Mouse (Mus musculus) heart, postnatal 25 days (tissue): Measurements from ENCODE around the gene Gm20521. TPM values are rescaled to one million over a fixed set of nuclear protein-coding genes. Genes with fewer than 3 reads are reported as not detected.
A peak's percentile ranks its signal among the peaks of the same experiment; 100 is the strongest.

Experiments used
- DNase-seq: peaks from one replicate; pipeline ENCODE4 v3.0.0; 2022; ENCODE audit warnings: low spot score
- intact Hi-C: fragments of 180-260 bp; cut with DNase I; formaldehyde crosslinking; loops from one replicate; pipeline ENCODE4 v1.15.1; 2025
- total RNA-seq, 2 experiments: library from RNA; stranded (reverse); gene quantifications; 2 replicates each; pipeline ENCODE4 v1.2.3; 2021

Gene Gm20521
- total RNA-seq, 2 experiments from 2014 or later: 4.5 to 6.8 TPM

- DNase-seq: no peak
- intact Hi-C loops: no loop called here
These were observed 2.1 kb downstream of the Gm20521 start for GRCm38 (mm10) chr14:54885309-54885708.

GRCm38 (mm10) chr14:54892200-54892599 is 9.0 kb downstream of the Gm20521 start, which contains the start of gene Pabpn1:
Pabpn1 (plus strand) TSS chr14:54892500.
- intact Hi-C loops: no loop called here
- no peak for DNase-seq

DNA sequence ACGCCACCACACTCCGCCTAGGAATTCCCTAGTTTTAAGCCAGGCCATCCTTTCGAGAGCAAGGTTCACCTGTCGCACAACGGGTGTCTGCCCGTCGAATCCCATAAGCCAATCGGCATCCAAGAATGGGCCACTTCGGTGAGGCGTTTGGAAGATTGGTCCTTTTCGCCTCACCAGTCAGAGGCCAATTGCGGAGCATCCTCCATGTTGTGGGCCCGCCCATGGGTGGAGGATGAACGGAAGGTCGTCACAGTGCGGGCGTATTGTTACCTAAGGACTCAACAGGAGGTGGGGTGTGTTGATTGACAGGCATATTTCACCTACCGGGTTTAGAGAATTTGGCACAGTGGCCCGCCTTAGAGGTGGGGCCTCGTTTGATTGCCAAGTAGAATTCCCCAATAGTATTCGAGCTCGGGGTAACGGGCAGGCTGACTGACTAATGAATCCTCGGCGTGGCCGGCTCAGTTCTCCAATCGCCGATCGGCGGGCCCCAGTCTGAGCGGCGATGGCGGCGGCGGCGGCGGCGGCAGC is 10.5 kb downstream of the Gm20521 start:
- DNase-seq: peak; percentile 99
- intact Hi-C loops: no loop called here

GRCm38 (mm10) chr14:54894296-54895151 is 11.3 kb downstream of the Gm20521 start:
- DNase-seq: peak; percentile 62
- intact Hi-C loops: no loop called here

GRCm38 (mm10) chr14:54897445-54897844 is 14.2 kb downstream of the Gm20521 start:
- intact Hi-C loops: no loop called here
- no peak for DNase-seq

GRCm38 (mm10) chr14:54900383-54900782 is 17.1 kb downstream of the Gm20521 start:
- DNase-seq: no peak
- intact Hi-C loops: loop anchor here (1.0 to 5.0 kb wide), 3 partner anchors 39 to 197 kb away; partner anchors contain the start of gene Ngdn

- no peak for DNase-seq
- intact Hi-C loops: loop anchor here (5.0 kb wide), 1 partner anchor 194 kb away; no protein-coding TSS in a partner anchor
These were observed 20.4 kb downstream of the Gm20521 start for GRCm38 (mm10) chr14:54903641-54904040.

- DNase-seq: no peak
- intact Hi-C loops: no loop called here
These were observed 25.4 kb downstream of the Gm20521 start for GRCm38 (mm10) chr14:54908682-54909081.

DNA sequence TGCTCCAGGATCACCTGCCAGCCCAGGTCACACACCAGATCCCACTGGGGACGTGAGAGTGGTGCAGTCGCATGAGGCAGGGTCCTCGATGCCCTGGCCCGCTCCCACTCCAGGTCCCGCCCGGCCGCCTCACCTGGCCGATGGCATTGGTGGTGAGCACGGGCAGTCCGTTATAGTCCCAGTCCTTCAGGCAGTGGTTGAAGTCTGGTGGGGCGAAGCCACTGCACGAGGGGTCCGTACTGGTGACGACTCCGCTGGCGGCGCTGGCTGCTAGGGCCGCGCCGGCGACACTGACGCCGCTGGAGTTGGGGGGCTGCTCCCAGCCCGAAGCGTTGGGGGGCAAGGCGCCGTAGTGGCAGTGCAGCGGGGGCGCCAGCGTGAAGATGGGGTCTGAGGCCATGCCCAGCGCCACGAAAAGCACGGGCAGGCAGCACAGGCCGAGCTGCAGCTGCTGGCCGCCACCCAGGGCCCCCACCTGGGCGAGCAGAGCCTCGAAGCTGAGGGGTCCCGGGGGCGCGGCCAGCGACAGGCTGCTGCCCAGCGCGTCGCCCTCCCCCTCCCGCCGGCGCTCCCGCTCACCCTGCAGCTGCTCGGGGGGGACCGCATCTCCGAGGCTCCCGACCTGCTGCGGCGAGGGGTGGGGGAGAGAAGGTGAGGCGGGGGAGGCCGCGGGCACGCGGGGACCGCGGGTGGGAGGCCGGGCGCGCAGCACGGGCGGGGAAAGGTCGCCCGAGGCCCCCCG is 29.0 kb downstream of the Gm20521 start:
- no peak for DNase-seq
- intact Hi-C loops: no loop called here

DNA sequence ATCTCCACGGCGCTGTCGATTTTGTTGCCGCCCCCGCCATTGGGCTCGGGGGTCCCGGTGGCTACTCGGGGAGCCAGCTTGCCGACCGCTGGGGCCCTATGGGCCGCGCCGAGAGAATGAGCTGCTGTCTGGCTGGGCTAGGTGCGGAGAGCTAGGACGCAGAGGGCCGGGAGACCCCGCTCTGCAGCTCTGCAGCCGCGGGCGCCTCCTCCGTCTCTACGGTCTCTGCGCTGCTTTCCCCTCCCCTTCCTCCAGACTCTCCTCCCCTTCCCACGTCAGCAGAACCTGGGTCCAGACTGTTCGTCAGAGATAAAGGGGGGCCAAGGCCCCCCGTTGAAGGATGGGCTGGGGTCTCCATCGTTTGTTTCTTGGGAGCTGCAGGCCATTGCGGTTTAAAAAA is 29.6 kb downstream of the Gm20521 start, which contains the start of gene Slc22a17:
Gene Slc22a17, minus strand, starts transcription at position 247 of the 400 bp plus-strand sequence.
- intact Hi-C loops: no loop called here
- DNase-seq: no peak

- intact Hi-C loops: no loop called here
- DNase-seq: no peak
These were observed 30.1 kb downstream of the Gm20521 start for GRCm38 (mm10) chr14:54913343-54913742.

DNA sequence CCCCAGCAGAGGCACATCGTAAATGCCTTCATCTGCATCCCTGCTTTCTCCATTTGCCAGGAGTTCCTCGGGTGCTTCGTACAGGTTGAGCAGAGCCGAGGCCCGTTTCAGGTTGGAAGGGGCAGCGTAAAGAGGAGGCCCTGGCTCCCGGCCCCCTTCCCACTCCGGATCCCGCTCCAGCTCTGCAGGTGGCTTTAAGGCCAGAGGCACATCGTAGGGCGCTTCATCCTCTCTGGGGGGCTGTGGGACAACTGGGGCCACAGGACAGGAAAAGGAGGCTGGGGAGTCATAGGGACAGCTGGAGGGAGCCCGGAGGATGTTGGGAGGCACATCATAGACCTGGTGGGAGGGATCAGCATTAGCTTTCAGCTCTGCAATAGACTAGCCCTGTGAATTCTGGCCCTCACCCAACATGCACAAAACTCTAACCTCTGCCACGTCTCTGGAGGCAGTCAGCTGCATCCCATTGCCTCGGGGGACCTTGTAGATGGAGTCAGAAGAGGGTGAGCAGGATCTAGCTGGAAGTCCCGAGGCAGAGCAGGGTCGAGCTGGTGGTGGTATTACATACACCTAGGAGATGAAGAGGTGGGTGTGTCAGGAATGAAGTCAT is 36.9 kb downstream of the Gm20521 start:
- no peak for DNase-seq
- intact Hi-C loops: no loop called here

DNA sequence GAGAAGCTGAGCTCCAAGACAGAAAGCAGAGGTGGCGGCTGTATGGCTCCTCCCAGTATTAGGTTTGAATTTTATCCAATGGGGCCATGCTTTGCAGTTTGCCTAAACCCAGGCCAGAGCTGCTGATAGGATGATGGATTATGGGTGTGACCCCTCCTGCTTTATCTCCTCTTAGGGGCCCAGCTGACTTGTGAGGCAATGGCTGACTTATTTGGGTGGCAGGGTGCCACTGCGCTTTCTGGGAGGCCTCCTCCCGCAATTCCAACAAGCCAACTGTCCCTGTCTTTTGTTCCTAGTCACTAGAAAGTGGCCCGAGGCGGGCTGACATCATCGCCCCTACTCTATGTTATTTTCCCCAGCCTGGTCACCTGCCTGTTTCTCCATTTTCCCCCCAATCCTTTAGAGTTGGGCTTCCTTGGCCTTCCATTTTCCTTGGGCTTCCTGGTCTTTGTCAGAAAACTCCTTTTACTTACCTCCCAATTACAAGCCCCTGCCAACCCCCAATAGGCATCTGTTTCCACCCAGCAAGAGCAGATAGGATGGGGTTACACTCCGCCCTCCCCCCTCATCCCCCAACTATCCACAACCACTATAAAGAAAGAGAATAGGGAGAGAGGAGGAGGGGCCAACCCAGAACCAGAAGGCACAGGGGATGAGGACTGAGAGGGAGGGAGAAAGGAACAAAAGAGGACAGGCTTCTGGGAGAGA is 41.6 kb downstream of the Gm20521 start:
- intact Hi-C loops: no loop called here
- DNase-seq: peak; percentile 76

GRCm38 (mm10) chr14:54925349-54926342 is 42.4 kb downstream of the Gm20521 start, which contains the start of gene Efs:
Efs (minus strand) TSS chr14:54926126.
- peak; percentile 61 for DNase-seq
- intact Hi-C loops: no loop called here

DNA sequence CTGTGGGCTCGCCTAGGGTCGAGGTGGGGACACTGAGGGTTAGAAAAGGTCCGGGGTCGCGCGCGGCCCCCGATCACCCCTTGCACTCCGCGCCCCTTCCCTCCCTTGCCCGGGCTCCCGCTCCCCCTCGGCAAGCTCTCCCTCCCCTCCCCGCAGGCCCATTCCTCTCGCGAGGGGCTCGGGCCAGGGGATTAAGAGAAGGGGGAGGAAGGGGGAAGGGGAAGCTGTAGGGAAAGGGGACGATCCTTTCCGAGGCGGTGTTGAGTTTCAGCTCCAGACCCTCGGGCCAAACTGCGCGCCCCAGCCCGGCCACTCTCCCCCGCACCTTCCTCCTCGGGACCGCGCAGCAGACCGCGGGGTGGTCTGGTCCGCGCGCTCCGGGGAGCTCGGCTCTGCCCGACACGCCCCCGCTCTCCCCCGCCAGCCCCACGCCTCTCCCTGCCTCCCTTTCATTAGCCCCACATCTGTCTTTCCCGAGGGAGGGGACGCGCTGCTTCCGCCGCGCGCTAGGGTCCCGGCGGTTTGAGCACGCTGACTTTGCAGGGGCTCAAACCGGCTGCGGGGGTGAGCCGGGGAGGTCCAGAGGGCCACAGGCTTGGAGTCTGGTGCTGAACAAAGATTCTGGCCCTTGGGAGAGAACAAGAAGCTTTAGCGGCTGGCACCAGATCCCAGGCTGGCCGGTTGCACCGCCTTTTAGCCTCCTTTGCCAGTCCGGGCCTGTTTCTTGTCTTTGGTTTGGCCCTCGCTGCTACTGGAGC is 43.3 kb downstream of the Gm20521 start:
- peak; percentile 60 for DNase-seq
- intact Hi-C loops: no loop called here

DNA sequence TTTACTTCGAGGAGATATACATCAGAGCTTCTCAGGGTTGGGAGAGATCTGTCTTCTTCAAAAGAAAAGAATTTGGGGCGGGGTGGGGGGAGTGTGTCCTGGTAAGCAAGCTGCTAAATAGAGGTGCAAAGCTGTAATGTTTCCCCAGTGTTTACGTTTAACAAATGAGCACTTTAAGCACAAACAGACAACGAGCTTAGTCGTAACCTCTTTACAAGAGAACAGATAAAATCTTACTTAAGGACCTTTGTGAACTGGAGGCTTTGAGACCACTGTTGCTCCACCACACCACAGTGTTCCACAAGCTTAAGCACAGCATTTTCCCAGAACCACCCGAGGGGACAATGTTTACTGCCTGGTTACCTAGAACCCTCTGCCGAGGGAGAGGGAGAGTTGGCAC is 44.1 kb downstream of the Gm20521 start:
- no peak for DNase-seq
- intact Hi-C loops: no loop called here

DNA sequence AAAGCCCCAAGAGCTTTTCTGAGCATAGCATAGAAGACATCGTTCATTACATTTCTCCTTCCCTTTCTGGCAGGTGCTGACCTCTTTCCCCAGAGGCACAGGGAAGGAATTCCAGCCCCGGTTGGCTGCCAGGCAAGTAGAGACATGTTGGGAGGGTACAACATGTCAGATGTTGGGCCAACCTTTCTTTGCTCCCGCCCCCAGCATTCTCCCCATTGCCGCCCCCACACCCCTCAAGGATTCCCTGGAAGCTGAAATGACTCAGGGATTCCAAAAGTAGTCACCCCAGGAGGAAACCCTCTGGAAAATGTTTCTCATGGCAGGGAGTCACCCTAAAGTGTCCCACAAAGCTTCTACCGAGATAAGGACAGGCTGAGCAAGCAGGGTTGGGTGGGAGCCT is 46.6 kb downstream of the Gm20521 start:
- intact Hi-C loops: no loop called here
- DNase-seq: no peak

DNA sequence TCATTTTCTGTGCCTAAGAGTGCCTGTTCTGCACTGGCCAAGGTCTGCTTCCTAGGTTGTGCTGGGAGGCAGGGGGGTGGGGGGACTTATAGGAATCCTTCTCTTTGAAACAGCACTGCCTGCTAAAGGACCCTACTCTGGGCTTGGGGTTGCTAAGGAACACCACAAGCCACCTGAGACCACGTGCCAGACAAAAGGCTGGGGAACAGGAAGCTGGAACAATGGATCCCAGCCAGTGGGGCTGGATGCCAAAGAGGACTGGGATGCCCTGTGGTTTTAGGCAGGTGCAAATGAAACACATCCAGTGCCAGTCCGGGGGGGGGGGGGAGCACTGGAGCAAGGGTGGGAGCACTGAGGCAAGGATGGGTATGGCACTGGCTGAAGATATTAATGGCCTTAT is 47.2 kb downstream of the Gm20521 start:
- no peak for DNase-seq
- intact Hi-C loops: no loop called here
